Mouse (Mus musculus): ENCODE data around the gene Atoh8. TPM values are rescaled to one million over a fixed set of nuclear protein-coding genes. Genes with fewer than 3 reads are reported as not detected.

Atoh8 gene
- polyA plus RNA-seq, 1 experiment from 2014 or later = 5.7 TPM

DNA sequence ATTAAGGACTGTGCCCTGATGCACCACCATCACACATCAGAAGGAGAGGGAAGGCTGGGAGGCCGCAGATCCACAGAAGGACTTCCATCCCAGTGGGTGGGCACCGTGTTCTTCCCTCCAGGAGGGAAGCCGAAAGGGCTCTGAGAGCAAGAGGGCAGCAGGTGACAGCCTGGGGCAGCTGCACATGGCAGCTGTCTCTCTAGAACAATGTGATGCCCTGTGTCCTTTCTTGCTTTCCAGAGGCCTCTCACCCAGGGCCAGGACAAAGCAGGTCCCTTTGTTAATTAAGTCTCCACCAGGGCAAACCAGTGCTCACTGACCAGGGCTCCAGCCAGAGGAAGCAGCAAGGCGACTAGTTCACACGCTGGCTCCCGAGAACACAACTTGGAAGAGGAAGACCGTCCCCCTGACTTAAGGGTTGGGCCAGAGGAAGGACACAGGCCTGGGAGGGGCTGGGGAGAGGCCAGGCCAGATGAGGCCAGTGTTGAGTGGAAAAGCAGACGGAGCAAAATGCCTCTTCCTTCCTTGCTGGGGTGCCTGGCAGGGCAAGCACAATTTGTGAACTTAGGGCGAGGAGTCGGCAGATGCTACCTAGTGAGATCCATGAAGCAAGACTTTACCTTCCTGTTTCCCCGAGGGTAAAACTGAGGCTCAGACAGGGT lies 34.7 kb downstream of the Atoh8 start:
- in situ Hi-C loops (cut with MboI; ENCODE audit: low pct_unique_long_range_greater_than_20kb) = no loop called here
- no peak for TF ChIP-seq CTCF (IDR thresholded peaks at IDR 0.05)
- POLR2A ChIA-PET = no interaction called here
- ATAC-seq (no peak), DNase-seq (ENCODE audit: low read depth, low spot score) (no peak)
- CTCF ChIA-PET = interaction anchor here (1.0 kb wide), 1 partner anchor 36 kb away, joined by 3 read pairs; no protein-coding TSS in a partner anchor
- no peaks in the 10 kb centered on the region for H3K27me3 ChIP-seq

DNA sequence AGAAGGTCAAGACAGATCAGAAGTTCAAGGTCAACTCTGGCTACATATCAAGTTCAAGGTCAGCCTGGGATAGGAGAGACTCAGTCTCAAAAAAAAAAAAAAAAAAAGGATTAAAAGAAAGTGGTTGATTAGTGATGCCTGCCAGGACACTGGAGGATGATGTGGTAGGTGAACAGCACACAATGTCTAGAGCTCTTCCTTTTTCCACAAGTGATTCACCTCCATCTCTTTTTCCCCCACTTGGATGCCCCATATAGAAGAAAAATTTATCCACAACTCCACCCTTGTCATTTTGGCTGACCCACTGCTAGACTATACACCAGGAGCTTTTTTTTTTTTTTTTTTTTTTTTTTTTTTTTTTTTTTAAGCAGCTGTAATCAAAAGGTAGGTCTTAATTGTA lies 37.9 kb downstream of the Atoh8 start:
- H3K27me3 ChIP-seq = no peaks in the 10 kb centered on the region
- DNase-seq (ENCODE audit: low read depth, low spot score) (no peak), ATAC-seq (no peak)
- POLR2A ChIA-PET = interaction anchor here (0.6 kb wide), 1 partner anchor 18 kb away, joined by 4 read pairs; no protein-coding TSS in a partner anchor
- CTCF ChIA-PET = no interaction called here
- in situ Hi-C loops (cut with MboI; ENCODE audit: low pct_unique_long_range_greater_than_20kb) = no loop called here
- TF ChIP-seq CTCF (IDR thresholded peaks at IDR 0.05) = no peak

DNA sequence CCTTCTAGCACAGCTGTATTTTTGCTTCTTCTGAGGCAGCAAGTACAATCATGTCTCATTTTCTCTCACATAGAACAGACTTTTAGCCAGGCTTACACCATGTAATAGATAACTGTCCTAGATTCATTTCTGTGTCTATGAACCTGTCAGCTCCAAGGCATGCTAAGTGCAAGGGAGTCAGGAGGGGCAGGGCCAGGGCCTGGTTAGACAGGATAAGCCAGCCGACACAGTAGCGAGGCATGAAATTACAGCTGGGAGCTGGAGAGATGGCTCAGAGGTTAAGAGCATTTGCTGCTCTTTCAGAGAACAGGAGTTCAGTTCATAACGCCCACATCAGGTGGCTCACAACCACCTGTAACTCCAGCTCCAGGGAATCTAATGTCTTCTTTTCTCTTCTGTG lies 38.7 kb downstream of the Atoh8 start:
- ChIA-PET CTCF (interaction anchor here (0.7 to 1.3 kb wide), 2 partner anchors 19 to 40 kb away, joined by 3 read pairs; no protein-coding TSS in a partner anchor), POLR2A (no interaction called here)
- in situ Hi-C loops (cut with MboI; ENCODE audit: low pct_unique_long_range_greater_than_20kb) = no loop called here
- H3K27me3 ChIP-seq = no peaks in the 10 kb centered on the region
- DNase-seq (ENCODE audit: low read depth, low spot score) (no peak), ATAC-seq (no peak)
- TF ChIP-seq CTCF (IDR thresholded peaks at IDR 0.05) = no peak

DNA sequence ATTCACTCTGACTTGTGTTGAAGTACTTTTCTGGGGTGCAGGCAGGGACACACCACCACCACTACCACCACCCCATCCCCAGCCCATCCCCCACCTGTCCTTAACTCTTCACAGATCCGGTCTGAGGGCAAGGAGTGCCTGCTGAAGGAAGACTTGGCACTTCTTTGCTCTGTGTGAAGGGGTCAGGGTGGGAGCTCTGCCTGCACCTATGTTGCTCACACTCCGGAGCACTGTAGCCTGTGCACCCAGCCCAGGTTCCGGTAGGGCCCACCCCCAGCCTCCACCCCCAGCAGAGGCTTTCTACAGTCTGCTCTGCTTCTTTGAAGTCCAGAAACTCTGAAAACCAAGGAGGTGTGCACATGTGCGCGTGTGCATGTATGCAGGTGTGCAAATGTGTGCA lies 44.8 kb downstream of the Atoh8 start:
- H3K27me3 ChIP-seq = no peaks in the 10 kb centered on the region
- ATAC-seq (no peak), DNase-seq (ENCODE audit: low read depth, low spot score) (no peak)
- ChIA-PET CTCF (interaction anchor here (0.7 to 3.5 kb wide), 3 partner anchors 43 to 70 kb away, joined by 3 to 20 read pairs (median 3); no protein-coding TSS in a partner anchor), POLR2A (no interaction called here)
- TF ChIP-seq CTCF (IDR thresholded peaks at IDR 0.05) = no peak
- in situ Hi-C loops (cut with MboI; ENCODE audit: low pct_unique_long_range_greater_than_20kb) = no loop called here

DNA sequence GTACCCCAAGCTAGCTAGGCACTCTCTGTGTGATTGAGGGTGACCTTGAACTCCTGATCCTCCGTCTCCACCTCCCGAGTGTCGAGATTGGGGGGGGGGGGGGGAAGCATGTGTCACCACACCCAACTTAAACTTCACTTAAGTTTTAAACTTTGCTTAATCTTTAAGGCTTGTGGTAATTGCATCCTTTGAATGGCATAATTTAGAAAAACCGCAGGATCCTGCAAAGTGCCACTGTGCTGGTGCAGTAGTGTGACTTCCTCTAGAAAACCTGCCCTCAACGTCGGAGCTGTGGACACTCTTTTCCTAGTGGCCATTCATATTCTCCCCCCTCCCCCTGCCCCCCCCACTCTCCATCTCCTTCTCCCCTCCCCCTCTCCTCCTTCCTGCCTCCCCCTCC lies 45.3 kb downstream of the Atoh8 start:
- no peak for TF ChIP-seq CTCF (IDR thresholded peaks at IDR 0.05)
- in situ Hi-C loops (cut with MboI; ENCODE audit: low pct_unique_long_range_greater_than_20kb) = no loop called here

DNA sequence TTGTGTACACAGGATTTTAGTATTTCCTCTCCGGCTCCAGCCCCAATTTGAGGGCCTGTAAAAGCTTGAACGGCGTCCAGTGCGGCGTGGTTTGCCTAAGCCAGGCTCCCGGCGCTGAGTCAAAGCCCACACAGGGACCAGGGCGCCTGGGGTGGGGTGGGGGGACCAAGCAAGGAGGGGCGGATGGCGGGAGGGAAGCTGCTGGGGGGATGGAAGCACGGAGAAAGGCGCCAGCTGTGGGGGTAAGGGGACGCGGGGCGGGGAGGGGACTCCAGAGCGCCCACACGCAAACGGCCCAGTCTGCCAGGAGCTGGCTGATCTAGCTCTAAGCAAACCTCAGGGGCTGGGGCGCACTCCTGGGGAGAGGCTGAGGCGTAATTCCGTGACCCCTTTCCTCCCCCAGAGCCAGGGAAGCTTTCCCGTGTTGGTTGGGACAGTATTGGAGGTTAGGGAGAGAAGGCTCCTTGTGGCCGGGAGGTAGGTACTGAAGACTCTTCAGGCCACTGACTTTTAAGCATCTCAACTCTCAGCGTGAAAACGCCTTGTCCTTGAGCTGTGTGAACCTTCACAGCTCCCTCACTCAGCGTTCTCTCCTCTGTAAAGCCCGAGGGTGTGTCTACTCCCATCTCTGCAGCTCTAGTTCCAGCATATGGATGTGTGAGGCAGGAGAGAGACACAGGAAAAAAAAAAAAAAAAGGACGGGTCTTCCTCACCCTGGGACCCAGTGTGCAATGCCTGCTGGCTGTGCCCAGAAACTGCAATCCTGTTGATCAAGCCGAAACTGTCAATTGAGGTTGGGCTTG lies 46.1 kb downstream of the Atoh8 start:
- ChIA-PET POLR2A (interaction anchor here (0.5 kb wide), 1 partner anchor 28 kb away, joined by 6 read pairs; no protein-coding TSS in a partner anchor), CTCF (interaction anchor here (1.4 to 5.9 kb wide), 3 partner anchors 48 to 71 kb away, joined by 3 to 64 read pairs (median 20); partner anchors contain the start of gene Atoh8)
- no peak for TF ChIP-seq CTCF (IDR thresholded peaks at IDR 0.05)
- DNase-seq (ENCODE audit: low read depth, low spot score) = no peak
- in situ Hi-C loops (cut with MboI; ENCODE audit: low pct_unique_long_range_greater_than_20kb) = loop anchor here (5.0 kb wide), 1 partner anchor 53 kb away; no protein-coding TSS in a partner anchor
- no peaks in the 10 kb centered on the region for H3K27me3 ChIP-seq
- ATAC-seq = no peak

More for the DNA sequence above, 45.3 kb downstream of the Atoh8 start:
- H3K27me3 ChIP-seq = no peaks in the 10 kb centered on the region
- CTCF ChIA-PET = interaction anchor here (0.7 to 5.9 kb wide), 3 partner anchors 43 to 70 kb away, joined by 3 to 64 read pairs (median 20); partner anchors contain the start of gene Atoh8
- POLR2A ChIA-PET = interaction anchor here (0.5 kb wide), 1 partner anchor 28 kb away, joined by 6 read pairs; no protein-coding TSS in a partner anchor
- ATAC-seq = no peak
- no peak for DNase-seq (ENCODE audit: low read depth, low spot score)

DNA sequence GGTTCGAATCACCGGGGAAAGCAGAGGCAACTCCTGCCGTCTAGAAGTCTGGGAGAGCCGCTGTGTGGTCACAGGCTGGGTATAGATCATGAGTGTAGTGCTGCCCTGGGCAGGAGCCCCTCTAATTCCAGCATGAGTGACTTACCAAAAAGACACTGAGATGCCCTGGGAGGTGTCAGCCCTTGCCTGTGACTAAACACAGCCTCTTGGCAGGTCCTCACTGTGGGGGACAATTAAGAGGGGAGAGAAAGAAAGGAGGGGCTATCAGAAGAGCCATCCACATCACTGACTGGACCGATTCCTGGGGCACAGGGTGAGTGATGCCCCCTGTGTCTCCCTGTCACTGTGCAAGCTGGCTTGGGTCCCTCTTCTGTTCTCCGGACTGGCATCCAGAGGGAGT lies 48.6 kb downstream of the Atoh8 start:
- in situ Hi-C loops (cut with MboI; ENCODE audit: low pct_unique_long_range_greater_than_20kb) = loop anchor here (5.0 kb wide), 1 partner anchor 55 kb away; no protein-coding TSS in a partner anchor

DNA sequence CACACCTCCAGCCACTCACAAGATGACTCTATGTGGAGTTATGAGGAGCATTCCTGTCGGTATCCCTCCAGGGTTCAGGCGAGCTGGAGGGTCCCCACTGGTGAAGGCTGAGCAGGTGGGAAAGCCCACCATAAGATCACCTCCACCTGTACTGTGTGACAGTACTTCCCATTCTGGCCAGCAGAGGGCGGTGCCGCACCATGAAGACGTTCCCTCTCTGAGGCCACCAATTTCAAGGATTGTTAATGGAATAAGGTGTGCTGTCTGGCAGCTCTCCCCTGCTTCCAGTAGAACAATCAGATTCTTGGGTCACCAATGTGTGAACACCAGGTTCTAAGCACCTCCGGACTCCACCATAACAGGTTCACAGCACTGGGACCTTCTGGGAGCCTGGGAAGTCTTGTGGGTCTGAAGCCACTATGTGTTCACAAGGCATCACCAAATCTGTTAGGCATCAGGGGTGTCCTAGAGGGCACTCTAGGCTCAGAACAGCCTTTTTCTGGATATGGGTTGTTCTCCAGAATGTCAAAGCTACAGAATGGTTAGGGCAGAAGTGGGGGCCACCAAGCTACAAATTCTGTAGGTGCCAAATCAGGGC lies 49.4 kb downstream of the Atoh8 start:
- peak; percentile 95 for TF ChIP-seq CTCF (IDR thresholded peaks at IDR 0.05)
- CTCF ChIA-PET = interaction anchor here (0.7 to 5.9 kb wide), 15 partner anchors 10 to 76 kb away, joined by 3 to 64 read pairs (median 6); partner anchors contain the start of gene Atoh8
- in situ Hi-C loops (cut with MboI; ENCODE audit: low pct_unique_long_range_greater_than_20kb) = loop anchor here (5.0 kb wide), 1 partner anchor 56 kb away; no protein-coding TSS in a partner anchor
- POLR2A ChIA-PET = interaction anchor here (0.6 to 2.9 kb wide), 3 partner anchors 50 to 355 kb away, joined by 3 to 11 read pairs (median 4); partner anchors contain the start of genes Atoh8 and Immt
- no peaks in the 10 kb centered on the region for H3K27me3 ChIP-seq
- peak; percentile 48 for ATAC-seq
- no peak for DNase-seq (ENCODE audit: low read depth, low spot score)

More for the DNA sequence above, 48.6 kb downstream of the Atoh8 start:
- ChIA-PET POLR2A (interaction anchor here (0.6 to 2.9 kb wide), 4 partner anchors 29 to 356 kb away, joined by 3 to 11 read pairs (median 4); partner anchors contain the start of genes Atoh8 and Immt), CTCF (interaction anchor here (0.7 to 5.9 kb wide), 14 partner anchors 11 to 75 kb away, joined by 3 to 64 read pairs (median 6); partner anchors contain the start of gene Atoh8)
- ATAC-seq (no peak), DNase-seq (ENCODE audit: low read depth, low spot score) (no peak)
- TF ChIP-seq CTCF (IDR thresholded peaks at IDR 0.05) = no peak
- no peaks in the 10 kb centered on the region for H3K27me3 ChIP-seq

DNA sequence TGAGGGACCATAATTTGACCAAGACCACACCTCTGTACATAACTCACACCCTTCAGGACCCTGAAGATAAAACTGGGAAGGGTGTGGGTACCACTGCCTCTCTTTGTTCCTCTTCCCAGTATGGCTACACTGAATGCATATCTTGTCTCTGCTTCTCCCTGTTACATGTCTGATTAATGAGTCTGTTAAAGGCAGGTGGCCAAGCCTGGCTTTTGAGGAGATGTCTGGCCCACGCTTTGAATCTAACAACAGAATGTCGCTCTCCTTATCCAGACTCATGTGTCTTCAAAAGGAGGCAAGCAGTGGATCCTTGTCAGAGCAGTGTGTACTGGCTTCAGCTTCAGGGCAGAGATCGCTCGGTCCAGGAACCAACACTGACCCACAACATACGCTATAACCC lies 50.8 kb downstream of the Atoh8 start:
- no peaks in the 10 kb centered on the region for H3K27me3 ChIP-seq
- ATAC-seq (no peak), DNase-seq (ENCODE audit: low read depth, low spot score) (no peak)
- ChIA-PET CTCF (interaction anchor here (1.2 to 5.9 kb wide), 3 partner anchors 9 to 57 kb away, joined by 3 to 64 read pairs (median 16); partner anchors contain the start of gene Atoh8), POLR2A (interaction anchor here (2.9 kb wide), 1 partner anchor 51 kb away, joined by 11 read pairs; the partner anchor contains the start of gene Atoh8)
- in situ Hi-C loops (cut with MboI; ENCODE audit: low pct_unique_long_range_greater_than_20kb) = no loop called here
- no peak for TF ChIP-seq CTCF (IDR thresholded peaks at IDR 0.05)
